Mouse (Mus musculus) thymus, adult 2 months (tissue): Measurements from ENCODE around the gene Dusp27.

Experiments
- CTCF ChIP-seq: fragments of 200-500 bp; IDR thresholded peaks from 2 replicates; pipeline ENCODE4 v1.5.1; 2012; ENCODE audit warnings: mild to moderate bottlenecking, control low read depth, low read length, moderate library complexity, borderline replicate concordance; ENCODE audit not compliant: control insufficient read depth, poor library complexity, insufficient read depth; ENCODE audit errors: extremely low read depth
- POLR2A ChIP-seq: fragments of 200-500 bp; IDR thresholded peaks from 2 replicates; pipeline ENCODE4 v1.6.1; 2012; ENCODE audit warnings: mild to moderate bottlenecking, low read length, control low read depth, moderate library complexity; ENCODE audit not compliant: control insufficient read depth, poor library complexity, insufficient read depth; ENCODE audit errors: extremely low read depth

DNA sequence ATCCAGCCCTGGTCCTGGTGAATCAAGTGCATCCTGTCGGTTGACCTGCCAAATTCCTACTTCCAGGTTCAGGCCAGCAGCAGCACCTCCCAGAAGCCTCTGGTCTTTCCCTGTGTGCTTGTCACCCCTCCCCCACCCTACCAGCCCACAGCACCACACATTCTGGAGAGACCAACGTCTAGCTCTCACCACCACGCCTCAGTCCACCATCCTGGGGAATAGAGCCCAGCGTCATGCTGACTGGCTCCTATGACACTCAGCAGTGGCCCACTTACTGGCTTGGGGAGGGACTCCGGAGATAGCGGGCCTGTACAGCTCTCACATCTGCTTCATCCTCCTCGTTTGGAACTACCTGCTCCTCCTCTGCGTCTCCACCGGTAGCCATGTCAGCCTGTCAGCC, 927 bp downstream of the Dusp27 start:
- TF ChIP-seq CTCF (no peak), POLR2A (no peak)
